Mouse (Mus musculus) neutrophil, adult 83 days (primary cell): Measurements from ENCODE around the gene Dpyd. TPM values are rescaled to one million over a fixed set of nuclear protein-coding genes. Genes with fewer than 3 reads are reported as not detected.

Experiments
- total RNA-seq, 2 experiments: library from RNA; stranded (reverse); gene quantifications; one replicate each; pipeline ENCODE4 v1.2.4; 2023

Dpyd gene
- total RNA-seq, result not detected

DNA sequence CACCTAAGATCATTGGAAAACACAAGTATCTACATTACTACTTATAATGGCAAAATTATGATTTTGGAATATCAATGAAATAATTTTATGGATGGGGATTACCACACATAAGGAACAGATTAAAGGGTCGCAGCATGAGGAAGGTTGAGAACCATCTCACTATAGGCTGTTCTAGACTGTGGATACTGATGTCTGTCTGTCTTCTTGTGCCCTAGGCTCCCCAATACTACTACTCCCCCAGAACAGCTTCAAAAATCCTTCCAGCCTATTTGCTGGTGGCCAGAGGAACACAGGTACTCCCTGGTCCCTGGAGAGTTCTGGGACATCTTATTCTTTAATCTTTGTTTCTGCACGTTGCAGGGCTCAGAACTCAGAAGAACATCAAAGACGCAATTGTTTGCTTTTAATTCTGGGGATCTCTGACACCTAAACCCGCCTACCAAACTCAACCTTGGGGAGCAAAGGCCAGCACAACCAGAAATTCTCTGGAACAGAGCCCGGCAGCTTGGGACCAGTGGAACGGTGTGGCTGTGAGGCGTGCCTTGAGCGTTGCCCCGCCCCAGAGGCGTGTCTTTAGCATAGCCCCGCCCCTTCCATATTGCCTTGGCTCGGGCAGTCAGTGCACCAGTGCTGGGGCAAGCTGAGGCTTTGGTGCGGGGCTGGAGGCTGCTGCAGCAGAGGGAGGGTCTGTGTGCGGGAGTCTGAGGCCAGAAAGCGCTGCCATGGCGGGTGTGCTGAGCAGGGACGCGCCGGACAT lies at the start of gene Dpyd:
Dpyd (plus strand) TSS at position 576 of the 757 bp plus-strand sequence.

